Mouse (Mus musculus): ENCODE results near the gene Il33.

DNA sequence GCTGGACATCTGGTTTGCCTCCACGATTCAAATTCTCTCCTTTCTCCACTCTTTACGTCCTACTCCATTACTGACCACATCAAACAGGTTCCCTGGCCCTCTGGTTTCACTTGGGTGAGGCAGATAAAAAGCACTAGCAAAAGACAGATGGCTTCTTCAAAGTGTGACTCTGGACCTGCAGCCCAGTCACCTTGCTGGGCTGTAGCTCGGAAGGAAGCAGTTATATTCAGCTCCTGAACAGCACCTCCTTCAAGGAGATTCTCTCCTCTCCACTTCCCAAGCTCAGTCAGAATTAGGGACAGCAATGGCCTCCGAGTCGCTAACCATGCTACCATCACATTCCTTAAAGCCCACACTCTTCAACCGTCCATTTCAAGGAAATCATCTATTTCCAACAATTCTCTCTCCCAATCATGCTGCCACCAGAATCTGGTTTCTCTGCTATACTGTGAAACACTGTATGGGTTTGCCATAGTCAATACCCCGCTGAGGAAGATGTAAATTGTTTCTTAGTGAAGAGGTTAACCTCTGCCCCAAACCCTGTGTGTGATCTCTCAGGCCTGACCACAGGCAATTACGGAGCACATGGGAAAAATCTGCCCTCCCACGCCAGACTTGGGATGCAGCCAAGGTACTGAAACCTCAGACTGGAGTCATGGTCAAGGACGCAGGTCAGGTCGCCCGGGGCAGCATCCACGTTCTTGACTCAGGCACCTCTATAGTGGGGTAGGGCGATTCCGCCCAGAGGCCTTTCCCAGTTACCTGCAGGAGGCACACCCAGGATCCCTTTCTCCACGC, 59.5 kb downstream of the Il33 start:
- TF ChIP-seq POLR2A (IDR thresholded peaks at IDR 0.05; ENCODE audit: low read depth, low read length), result no peak
- TF ChIP-seq CTCF (IDR thresholded peaks at IDR 0.05; ENCODE audit: borderline replicate concordance, insufficient read depth, low read length), result no peak

All from embryonic fibroblast, embryonic 13.5 days (primary cell).